13 mouse cellular contexts compared by ENCODE assay signal in the genomic region with DNA sequence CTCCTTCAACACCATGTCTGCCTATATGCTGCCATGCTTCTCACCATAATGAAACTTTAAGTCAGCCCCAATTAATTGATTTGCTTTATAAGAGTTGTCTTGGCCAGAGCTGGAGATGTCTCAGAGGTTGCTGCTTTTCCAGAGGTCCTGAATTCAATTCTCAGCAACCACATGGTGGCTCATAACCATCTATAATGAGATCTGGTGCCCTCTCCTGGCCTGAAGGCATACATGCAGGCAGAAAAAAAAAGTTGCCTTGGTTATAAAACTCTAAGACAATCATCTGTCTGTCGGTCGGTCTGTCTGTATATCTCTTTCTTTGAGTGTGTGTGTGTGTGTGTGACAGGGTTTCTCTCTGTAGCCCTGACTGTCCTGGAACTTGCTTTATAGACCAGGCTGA. TPM values are rescaled to one million over a fixed set of nuclear protein-coding genes. Genes with fewer than 3 reads are reported as not detected.
DNase-seq lines count a peak whose midpoint lies in the region; ATAC-seq and TF ChIP-seq lines count a peak whose summit lies in the region.
"Had no signal": no experiment of that assay in that cellular context is flagged by ENCODE, and none has a peak within 500 bp of the region (broad histone marks: within the 10 kb centered on the region; RNA-seq: fewer than 3 reads in every experiment).

No protein-coding gene starts in this region.

- no peak for ATAC-seq in liver, postnatal 0 days
- no peak for ATAC-seq in liver, embryonic 12.5 days
- no peak for ATAC-seq in inflammation-experienced regulatory T-cells, adult 6 months
- ATAC-seq: midbrain, embryonic 15.5 days had no signal

- 72% methylated on average over 2 of the region's 2 CpGs for WGBS in liver, postnatal 0 days (ENCODE audit: insufficient replicate concordance)
- WGBS in liver, embryonic 12.5 days (ENCODE audit: insufficient replicate concordance): 77% methylated on average over 2 of the region's 2 CpGs

- TF ChIP-seq EP300 in liver, postnatal 0 days (IDR thresholded peaks at IDR 0.05; ENCODE audit: low read depth): no peak

- peaks cover 5% of the 10 kb centered on the region; the same call in 1 of the 2 replicates for H3K4me1 ChIP-seq in liver, postnatal 0 days (ENCODE audit: insufficient read depth)
- peaks cover 6% of the 10 kb centered on the region; the same call in 1 of the 2 replicates for H3K4me1 ChIP-seq in liver, embryonic 12.5 days
- no peaks in the 10 kb centered on the region; the same call in 1 of the 2 replicates for H3K4me1 ChIP-seq in E14TG2a.4 (replicated peaks; ENCODE audit: low read depth, low read length)
- H3K4me1 ChIP-seq: midbrain, embryonic 15.5 days had no signal

- H3K9ac ChIP-seq in liver, postnatal 0 days (replicated peaks): no peak overlapping the region
- no peak overlapping the region for H3K9ac ChIP-seq in liver, embryonic 12.5 days
- H3K9ac ChIP-seq: midbrain, embryonic 15.5 days; stomach, embryonic 15.5 days had no signal

- no peak overlapping the region for H3K4me2 ChIP-seq in liver, postnatal 0 days (ENCODE audit: low read depth, low read length)
- no peak overlapping the region for H3K4me2 ChIP-seq in liver, embryonic 12.5 days
- H3K4me2 ChIP-seq: midbrain, embryonic 15.5 days; stomach, embryonic 15.5 days had no signal

- no peaks in the 10 kb centered on the region for H3K9me3 ChIP-seq in liver, postnatal 0 days (ENCODE audit: low read length)
- H3K9me3 ChIP-seq in liver, embryonic 12.5 days (replicated peaks): no peaks in the 10 kb centered on the region
- H3K9me3 ChIP-seq in E14TG2a.4 (ENCODE audit: low read length): no peaks in the 10 kb centered on the region
- H3K9me3 ChIP-seq: midbrain, embryonic 15.5 days; stomach, embryonic 15.5 days had no signal

- H3K4me3 ChIP-seq in liver, postnatal 0 days (ENCODE audit: low read depth, low read length): no peak overlapping the region
- no peak overlapping the region for H3K4me3 ChIP-seq in liver, embryonic 12.5 days
- H3K4me3 ChIP-seq in E14TG2a.4 (replicated peaks; ENCODE audit: low read length): no peak overlapping the region
- H3K4me3 ChIP-seq: midbrain, embryonic 15.5 days; stomach, embryonic 15.5 days had no signal

- DNase-seq in embryo, embryonic 10.5 days (ENCODE audit: low spot score): peak; percentile 41
- DNase-seq in embryo, embryonic 10 days (ENCODE audit: low spot score): no peak
- no peak for DNase-seq in liver, postnatal 0 days
- peak; percentile 72 for DNase-seq in induced T-regulatory cell, adult 2 months (ENCODE audit: low read depth)
- DNase-seq in cerebellum, adult 8-10 months: no peak
- DNase-seq: cerebellum, postnatal 36 days; heart, postnatal 36 days; kidney, adult 8-10 months had no signal

- H3K27me3 ChIP-seq in liver, postnatal 0 days (ENCODE audit: insufficient read depth, low read length): no peaks in the 10 kb centered on the region
- H3K27me3 ChIP-seq in liver, embryonic 12.5 days (replicated peaks): no peaks in the 10 kb centered on the region
- no peaks in the 10 kb centered on the region for H3K27me3 ChIP-seq in E14TG2a.4 (ENCODE audit: insufficient read depth, low read length)
- H3K27me3 ChIP-seq: midbrain, embryonic 15.5 days; stomach, embryonic 15.5 days had no signal

- peak; percentile 66 for TF ChIP-seq CTCF in liver, postnatal 0 days (IDR thresholded peaks at IDR 0.05; ENCODE audit: low read depth)
- TF ChIP-seq CTCF in E14TG2a.4 (conservative IDR thresholded peaks at IDR 0.05; ENCODE audit: low read length): peak; percentile 55

- no peak overlapping the region for H3K27ac ChIP-seq in liver, postnatal 0 days (ENCODE audit: low read depth)
- H3K27ac ChIP-seq in liver, embryonic 12.5 days: no peak overlapping the region
- H3K27ac ChIP-seq: midbrain, embryonic 15.5 days; stomach, embryonic 15.5 days had no signal

- H3K36me3 ChIP-seq in liver, postnatal 0 days (replicated peaks; ENCODE audit: insufficient read depth, low read length): no peaks in the 10 kb centered on the region
- H3K36me3 ChIP-seq in liver, embryonic 12.5 days: no peaks in the 10 kb centered on the region
- H3K36me3 ChIP-seq in E14TG2a.4 (ENCODE audit: insufficient read depth, low read length): no peaks in the 10 kb centered on the region
- H3K36me3 ChIP-seq: midbrain, embryonic 15.5 days; stomach, embryonic 15.5 days had no signal

RNA-seq across cellular contexts. Expression of gene Kpna2, which starts 24.9 kb away (rescaled TPM):
- polyA plus RNA-seq in liver, postnatal 0 days (2015; fragmentation: Nextera tagmentation; extraction: Ambion mirVana): 115 and 128 TPM in 2 replicates
- 360 and 381 TPM in 2 replicates for polyA plus RNA-seq in liver, embryonic 12.5 days (2016; fragmentation: Nextera tagmentation; extraction: Ambion mirVana)
- 100 to 1,000 TPM; 112 to 274 (median 131) TPM for polyA plus RNA-seq in inflammation-experienced regulatory T-cells, adult 6 months (2017; shearing (Covaris generic))

RNA-seq across cellular contexts. Expression of gene 1810010H24Rik, which starts 51.0 kb away (rescaled TPM):
- polyA plus RNA-seq in liver, postnatal 0 days (2015; fragmentation: Nextera tagmentation; extraction: Ambion mirVana): 7.3 and 10.3 TPM in 2 replicates
- polyA plus RNA-seq in liver, embryonic 12.5 days (2016; fragmentation: Nextera tagmentation; extraction: Ambion mirVana): 1.5 and 2.0 TPM in 2 replicates
- 1 to 10 TPM in 1 of 3 experiments, under 1 TPM in 2; 0.75 to 1.1 (median 0.88) TPM for polyA plus RNA-seq in inflammation-experienced regulatory T-cells, adult 6 months (2017; shearing (Covaris generic))

RNA-seq across cellular contexts. Expression of gene Smurf2, which starts 53.9 kb away (rescaled TPM):
- 4.5 and 4.8 TPM in 2 replicates for polyA plus RNA-seq in liver, postnatal 0 days (2015; fragmentation: Nextera tagmentation; extraction: Ambion mirVana)
- 4.3 and 5.1 TPM in 2 replicates for polyA plus RNA-seq in liver, embryonic 12.5 days (2016; fragmentation: Nextera tagmentation; extraction: Ambion mirVana)
- 10 to 100 TPM in 2 of 3 experiments, 1 to 10 TPM in 1; 8.4 to 25.2 (median 21.6) TPM for polyA plus RNA-seq in inflammation-experienced regulatory T-cells, adult 6 months (2017; shearing (Covaris generic))

Comparison
In these comparisons a context has a peak if more than half of its experiments do, and no peak if none do; other contexts are left out.
1. DNase-seq: peak in embryo, embryonic 10.5 days (single experiment) and induced T-regulatory cell, adult 2 months (single experiment); none in embryo, embryonic 10 days (single experiment), liver, postnatal 0 days (single experiment) and cerebellum, adult 8-10 months (single experiment).